Mouse (Mus musculus): ENCODE data around the gene Bloc1s1. TPM values are rescaled to one million over a fixed set of nuclear protein-coding genes. Genes with fewer than 3 reads are reported as not detected.

The Bloc1s1 gene
- polyA plus RNA-seq, 1 experiment from 2014 or later = 218 TPM

DNA sequence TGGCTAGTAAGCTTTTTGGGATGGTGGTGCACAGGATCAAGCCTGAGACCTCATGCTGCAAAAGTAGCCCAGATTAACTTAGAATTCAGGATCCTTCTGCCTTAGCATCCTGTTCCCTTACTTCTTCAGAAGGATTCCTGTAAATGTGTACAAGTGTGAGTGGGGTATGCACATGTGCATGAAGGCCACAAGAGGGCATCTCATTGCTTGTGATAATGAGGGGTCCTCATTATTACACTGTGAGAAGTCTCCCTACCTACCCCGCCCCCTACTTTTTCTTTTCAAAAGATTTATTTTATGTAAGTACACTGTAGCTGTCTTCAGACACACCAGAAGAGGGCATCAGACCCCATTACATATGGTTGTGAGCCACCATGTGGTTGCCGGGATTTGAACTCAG is 8.3 kb downstream of the Bloc1s1 start:
- Histone ChIP-seq H3K27ac (ENCODE audit: low read depth) (no peak overlapping the region), H3K36me3 (ENCODE audit: control insufficient read depth, insufficient read depth, low read length) (peaks cover 62% of the 10 kb centered on the region), H3K4me3 (ENCODE audit: low read depth, low read length) (no peak overlapping the region), H3K27me3 (replicated peaks; ENCODE audit: control insufficient read depth, insufficient read depth, low read length) (no peaks in the 10 kb centered on the region), H3K9ac (ENCODE audit: low read length) (no peak overlapping the region), H3K4me1 (replicated peaks; ENCODE audit: control insufficient read depth, insufficient read depth, low read length) (peaks cover 12% of the 10 kb centered on the region; the same call in 1 of the 2 replicates), H3K9me3 (ENCODE audit: control insufficient read depth, low read length) (no peaks in the 10 kb centered on the region), H3K4me2 (ENCODE audit: low read length) (no peak overlapping the region)
- ATAC-seq (replicated peaks; ENCODE audit: low FRiP score, low TSS enrichment, low read depth) (no peak), DNase-seq (ENCODE audit: low spot score) (no peak)
- 95% methylated on average over 2 of the region's 2 CpGs for WGBS

DNA sequence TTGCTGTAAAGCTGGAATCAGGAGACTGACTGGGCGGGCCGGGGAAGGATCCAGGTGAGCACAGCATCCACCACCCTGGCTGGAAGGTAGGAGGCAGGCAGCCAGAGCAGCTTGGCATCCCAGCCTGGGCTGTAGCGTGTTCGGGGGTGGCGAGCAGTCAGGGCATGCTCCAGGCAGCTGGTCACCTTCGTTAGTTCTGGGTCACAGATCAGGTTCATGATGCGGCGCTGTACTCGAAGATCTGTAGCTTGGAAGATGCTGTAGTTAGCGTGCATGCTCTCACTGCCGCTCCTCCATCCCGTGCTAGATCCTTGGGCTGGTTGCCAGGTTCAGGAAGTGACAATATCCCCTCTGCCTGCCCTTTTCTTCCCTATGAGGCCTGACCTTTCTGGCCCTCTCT is 10.1 kb downstream of the Bloc1s1 start:
- Histone ChIP-seq H3K4me1 (replicated peaks; ENCODE audit: control insufficient read depth, insufficient read depth, low read length) (peaks cover 15% of the 10 kb centered on the region; the same call in 1 of the 2 replicates), H3K4me3 (ENCODE audit: low read depth, low read length) (no peak overlapping the region), H3K9ac (ENCODE audit: low read length) (no peak overlapping the region), H3K36me3 (ENCODE audit: control insufficient read depth, insufficient read depth, low read length) (peaks cover 62% of the 10 kb centered on the region), H3K27me3 (replicated peaks; ENCODE audit: control insufficient read depth, insufficient read depth, low read length) (no peaks in the 10 kb centered on the region), H3K27ac (ENCODE audit: low read depth) (no peak overlapping the region), H3K4me2 (ENCODE audit: low read length) (no peak overlapping the region), H3K9me3 (ENCODE audit: control insufficient read depth, low read length) (no peaks in the 10 kb centered on the region)
- ATAC-seq (replicated peaks; ENCODE audit: low FRiP score, low TSS enrichment, low read depth) (no peak), DNase-seq (ENCODE audit: low spot score) (no peak)
- 96% methylated on average over 12 of the region's 12 CpGs for WGBS

DNA sequence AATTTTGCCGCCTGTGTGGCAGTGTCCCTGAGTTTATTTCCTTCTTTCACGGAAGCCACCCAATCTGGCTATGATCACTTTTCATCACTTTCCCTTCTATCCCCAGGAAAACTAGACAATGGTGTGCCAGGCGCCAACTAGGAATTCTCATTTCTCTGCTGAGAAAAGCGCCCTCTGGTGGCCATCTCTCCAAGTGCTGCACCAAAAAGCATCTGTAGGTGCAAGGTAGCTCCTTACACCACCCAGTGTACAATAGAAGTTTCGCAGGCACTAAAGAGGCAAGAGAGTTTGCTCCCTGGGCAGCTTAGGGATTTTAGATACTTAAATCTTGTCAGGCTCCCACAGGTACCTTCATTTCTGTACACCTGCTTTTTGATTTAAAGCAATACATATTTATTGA is 10.6 kb downstream of the Bloc1s1 start:
- Histone ChIP-seq H3K4me2 (ENCODE audit: low read length) (no peak overlapping the region), H3K4me1 (replicated peaks; ENCODE audit: control insufficient read depth, insufficient read depth, low read length) (peaks cover 15% of the 10 kb centered on the region; the same call in 1 of the 2 replicates), H3K9me3 (ENCODE audit: control insufficient read depth, low read length) (no peaks in the 10 kb centered on the region), H3K9ac (ENCODE audit: low read length) (no peak overlapping the region), H3K27me3 (replicated peaks; ENCODE audit: control insufficient read depth, insufficient read depth, low read length) (no peaks in the 10 kb centered on the region), H3K36me3 (ENCODE audit: control insufficient read depth, insufficient read depth, low read length) (peaks cover 59% of the 10 kb centered on the region), H3K4me3 (ENCODE audit: low read depth, low read length) (no peak overlapping the region), H3K27ac (ENCODE audit: low read depth) (no peak overlapping the region)
- WGBS = 10% methylated on average over 5 of the region's 5 CpGs
- DNase-seq (ENCODE audit: low spot score) (peak; percentile 96), ATAC-seq (replicated peaks; ENCODE audit: low FRiP score, low TSS enrichment, low read depth) (peak; percentile 20; the same call in 1 of the 2 replicates)

DNA sequence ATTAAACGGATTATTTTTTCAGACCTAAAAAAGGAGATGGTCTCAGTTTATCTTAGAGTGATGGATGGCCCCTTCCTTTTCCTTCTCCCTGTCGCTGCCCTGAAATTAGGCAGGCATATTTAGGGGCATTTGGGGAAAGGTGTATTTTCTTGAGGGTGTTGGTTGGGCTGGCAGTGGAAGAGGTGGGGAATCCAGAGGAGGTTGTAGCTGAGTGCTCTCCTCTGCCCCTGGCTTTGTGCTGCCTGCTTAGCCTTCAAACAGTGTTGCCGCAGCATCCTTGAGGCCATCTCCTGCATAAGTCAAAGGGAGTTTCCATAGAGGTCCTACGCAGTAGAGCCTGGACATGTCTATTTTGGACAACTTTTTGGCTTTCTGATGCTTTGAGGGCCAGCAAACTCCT is 11.0 kb downstream of the Bloc1s1 start:
- Histone ChIP-seq H3K4me1 (replicated peaks; ENCODE audit: control insufficient read depth, insufficient read depth, low read length) (peaks cover 15% of the 10 kb centered on the region; the same call in 1 of the 2 replicates), H3K27me3 (replicated peaks; ENCODE audit: control insufficient read depth, insufficient read depth, low read length) (no peaks in the 10 kb centered on the region), H3K36me3 (ENCODE audit: control insufficient read depth, insufficient read depth, low read length) (peaks cover 55% of the 10 kb centered on the region), H3K27ac (ENCODE audit: low read depth) (no peak overlapping the region), H3K4me3 (ENCODE audit: low read depth, low read length) (no peak overlapping the region), H3K9me3 (ENCODE audit: control insufficient read depth, low read length) (no peaks in the 10 kb centered on the region), H3K9ac (ENCODE audit: low read length) (no peak overlapping the region), H3K4me2 (ENCODE audit: low read length) (no peak overlapping the region)
- DNase-seq (ENCODE audit: low spot score) = no peak
- no peak for ATAC-seq (replicated peaks; ENCODE audit: low FRiP score, low TSS enrichment, low read depth)
- 71% methylated on average over 4 of the region's 4 CpGs for WGBS

DNA sequence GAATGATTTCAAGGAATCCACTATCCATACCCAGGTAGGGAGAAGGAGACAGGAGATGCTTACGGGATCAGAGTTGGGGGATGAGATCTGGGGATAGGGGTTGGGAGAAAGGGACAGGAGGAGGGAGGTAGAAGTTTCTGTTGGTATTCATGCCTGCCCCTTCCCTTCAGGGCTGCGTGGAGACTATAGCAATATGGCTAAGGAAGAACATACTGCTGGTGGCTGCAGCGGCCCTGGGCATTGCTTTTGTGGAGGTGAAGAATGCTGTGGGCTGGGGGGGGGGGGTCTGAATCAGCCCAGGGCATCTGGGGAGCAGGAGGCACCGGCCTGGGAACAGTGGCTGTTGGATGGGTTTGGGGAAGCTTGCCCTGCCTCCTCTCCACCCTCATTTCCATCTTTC is 11.6 kb downstream of the Bloc1s1 start:
- Histone ChIP-seq H3K27me3 (replicated peaks; ENCODE audit: control insufficient read depth, insufficient read depth, low read length) (no peaks in the 10 kb centered on the region), H3K27ac (ENCODE audit: low read depth) (no peak overlapping the region), H3K36me3 (ENCODE audit: control insufficient read depth, insufficient read depth, low read length) (peaks cover 50% of the 10 kb centered on the region), H3K9me3 (ENCODE audit: control insufficient read depth, low read length) (no peaks in the 10 kb centered on the region), H3K9ac (ENCODE audit: low read length) (no peak overlapping the region), H3K4me1 (replicated peaks; ENCODE audit: control insufficient read depth, insufficient read depth, low read length) (peaks cover 15% of the 10 kb centered on the region; the same call in 1 of the 2 replicates), H3K4me3 (ENCODE audit: low read depth, low read length) (no peak overlapping the region), H3K4me2 (ENCODE audit: low read length) (no peak overlapping the region)
- ATAC-seq (replicated peaks; ENCODE audit: low FRiP score, low TSS enrichment, low read depth) (no peak), DNase-seq (ENCODE audit: low spot score) (no peak)
- WGBS = 85% methylated on average over 4 of the region's 4 CpGs

DNA sequence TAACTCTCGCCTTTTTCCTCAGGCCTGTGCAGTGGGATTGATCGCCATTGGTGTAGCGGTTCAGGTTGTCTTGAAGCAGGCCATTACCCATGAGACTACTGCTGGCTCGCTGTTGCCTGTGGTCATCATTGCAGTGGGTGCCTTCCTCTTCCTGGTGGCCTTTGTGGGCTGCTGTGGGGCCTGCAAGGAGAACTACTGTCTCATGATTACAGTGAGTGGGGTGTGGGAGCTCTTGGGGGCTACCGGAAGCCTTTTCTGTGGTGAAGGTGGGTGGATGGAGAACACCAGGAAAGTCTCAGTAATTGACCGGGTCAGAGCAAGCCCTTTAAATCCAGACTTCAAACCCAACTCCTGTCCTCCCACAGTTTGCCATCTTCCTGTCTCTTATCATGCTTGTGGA is 12.4 kb downstream of the Bloc1s1 start:
- H3K27ac ChIP-seq (ENCODE audit: low read depth) = no peak overlapping the region
- DNase-seq (ENCODE audit: low spot score) = no peak
- H3K4me2 ChIP-seq (ENCODE audit: low read length) = peak overlapping the region; percentile 69
- peaks cover 15% of the 10 kb centered on the region; the same call in 1 of the 2 replicates for H3K4me1 ChIP-seq (replicated peaks; ENCODE audit: control insufficient read depth, insufficient read depth, low read length)
- H3K9ac ChIP-seq (ENCODE audit: low read length) = no peak overlapping the region
- no peaks in the 10 kb centered on the region for H3K9me3 ChIP-seq (ENCODE audit: control insufficient read depth, low read length)
- H3K27me3 ChIP-seq (replicated peaks; ENCODE audit: control insufficient read depth, insufficient read depth, low read length) = no peaks in the 10 kb centered on the region
- 89% methylated on average over 6 of the region's 6 CpGs for WGBS
- H3K4me3 ChIP-seq (ENCODE audit: low read depth, low read length) = no peak overlapping the region
- ATAC-seq (replicated peaks; ENCODE audit: low FRiP score, low TSS enrichment, low read depth) = no peak
- peaks cover 41% of the 10 kb centered on the region for H3K36me3 ChIP-seq (ENCODE audit: control insufficient read depth, insufficient read depth, low read length)

DNA sequence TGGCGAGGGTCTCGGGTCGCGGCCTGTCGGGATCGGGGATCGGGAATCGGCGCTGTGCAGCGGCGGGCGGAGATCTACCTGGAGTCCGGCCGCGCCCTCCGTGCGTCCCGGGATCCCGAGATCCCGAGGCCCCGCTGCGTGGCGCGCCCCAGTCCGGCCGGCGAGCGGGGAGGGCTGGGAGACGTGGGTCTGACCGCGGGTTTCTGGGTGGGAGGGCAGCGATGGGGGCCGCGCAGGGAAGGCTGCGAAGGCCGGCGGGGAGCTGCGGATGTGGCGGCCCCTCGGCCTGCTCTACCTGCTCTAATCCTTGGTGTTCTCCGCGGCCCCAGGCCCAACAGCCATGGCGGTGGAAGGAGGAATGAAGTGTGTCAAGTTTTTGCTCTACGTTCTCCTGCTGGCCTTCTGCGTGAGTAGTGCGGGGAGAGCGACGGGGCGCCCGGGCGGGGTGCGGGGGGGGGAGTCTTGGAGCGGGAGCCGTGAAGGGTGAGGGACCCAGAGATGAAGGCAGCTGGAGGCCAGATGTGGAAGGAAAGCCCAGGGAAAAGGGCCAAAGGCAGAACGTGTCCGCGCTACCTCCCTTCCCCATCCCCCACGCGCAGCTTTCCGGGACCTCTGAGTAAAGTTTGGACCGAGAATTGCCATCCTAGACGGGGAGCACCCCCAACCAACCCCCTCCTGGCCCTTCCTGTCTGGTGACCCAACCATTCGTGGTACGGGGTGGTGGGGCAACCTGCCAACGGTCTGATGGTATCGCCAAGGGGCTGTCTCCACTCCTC is 13.6 kb downstream of the Bloc1s1 start:
- Histone ChIP-seq H3K9ac (ENCODE audit: low read length) (peak overlapping the region; percentile 97), H3K4me1 (replicated peaks; ENCODE audit: control insufficient read depth, insufficient read depth, low read length) (peaks cover 15% of the 10 kb centered on the region; the same call in 1 of the 2 replicates), H3K27ac (ENCODE audit: low read depth) (peak overlapping the region; percentile 89), H3K4me2 (ENCODE audit: low read length) (peak overlapping the region; percentile 69), H3K4me3 (ENCODE audit: low read depth, low read length) (peak overlapping the region; percentile 83), H3K27me3 (replicated peaks; ENCODE audit: control insufficient read depth, insufficient read depth, low read length) (no peaks in the 10 kb centered on the region), H3K36me3 (ENCODE audit: control insufficient read depth, insufficient read depth, low read length) (peaks cover 33% of the 10 kb centered on the region), H3K9me3 (ENCODE audit: control insufficient read depth, low read length) (no peaks in the 10 kb centered on the region)
- peak; percentile 77 for DNase-seq (ENCODE audit: low spot score)
- ATAC-seq (replicated peaks; ENCODE audit: low FRiP score, low TSS enrichment, low read depth) = peak; percentile 28
- whole genome bisulfite sequencing = under 1% methylated on average over 65 of the region's 66 CpGs

DNA sequence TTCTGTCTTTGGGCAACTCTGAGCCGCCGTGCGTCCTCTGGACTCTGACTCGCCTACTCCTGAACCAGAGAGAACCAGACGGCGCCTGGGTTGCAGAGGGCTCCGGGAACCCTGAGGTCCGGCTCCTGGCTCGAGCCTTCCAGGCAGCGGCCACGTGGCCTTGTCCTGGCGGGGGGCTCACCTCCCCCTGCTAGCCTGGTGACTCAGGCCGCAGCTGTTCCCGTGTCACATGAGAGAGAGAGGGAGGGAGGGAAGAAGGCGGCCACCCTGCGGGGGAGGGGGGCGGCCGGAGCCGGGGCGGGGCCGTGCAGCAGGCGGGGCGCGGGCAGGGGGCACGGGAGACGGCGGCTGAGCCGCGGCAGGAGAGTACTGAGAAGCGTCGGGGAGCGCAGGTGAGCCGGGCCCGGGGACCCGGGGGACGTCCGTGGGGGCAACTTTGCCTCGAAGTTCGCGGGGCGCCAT is 14.2 kb downstream of the Bloc1s1 start:
- H3K27me3 ChIP-seq (replicated peaks; ENCODE audit: control insufficient read depth, insufficient read depth, low read length) = no peaks in the 10 kb centered on the region
- WGBS = under 1% methylated on average over 39 of the region's 41 CpGs
- ATAC-seq (replicated peaks; ENCODE audit: low FRiP score, low TSS enrichment, low read depth) (peak; percentile 82), DNase-seq (ENCODE audit: low spot score) (peak; percentile 92)
- peaks cover 27% of the 10 kb centered on the region for H3K36me3 ChIP-seq (ENCODE audit: control insufficient read depth, insufficient read depth, low read length)
- H3K9ac ChIP-seq (ENCODE audit: low read length) = peak overlapping the region; percentile 97
- peaks cover 15% of the 10 kb centered on the region; the same call in 1 of the 2 replicates for H3K4me1 ChIP-seq (replicated peaks; ENCODE audit: control insufficient read depth, insufficient read depth, low read length)
- H3K9me3 ChIP-seq (ENCODE audit: control insufficient read depth, low read length) = no peaks in the 10 kb centered on the region
- peak overlapping the region; percentile 69 for H3K4me2 ChIP-seq (ENCODE audit: low read length)
- peak overlapping the region; percentile 89 for H3K27ac ChIP-seq (ENCODE audit: low read depth)
- peak overlapping the region; percentile 83 for H3K4me3 ChIP-seq (ENCODE audit: low read depth, low read length)

All from intestine, embryonic 14.5 days (tissue).